Mouse (Mus musculus) ES-E14 (cell line): Measurements from ENCODE around the gene Nup160. TPM values are rescaled to one million over a fixed set of nuclear protein-coding genes. Genes with fewer than 3 reads are reported as not detected.

Experiments used
- DNase-seq: peaks from one replicate; pipeline ENCODE4 v3.0.0-alpha.2; 2013; ENCODE audit warnings: low read depth, low spot score
- H3K27ac ChIP-seq: 2 replicates; pipeline ENCODE4 v1.5.1; 2012; ENCODE audit warnings: low read depth, mild to moderate bottlenecking, low read length, moderate library complexity, mixed read lengths; ENCODE audit not compliant: poor library complexity, insufficient read depth, severe bottlenecking
- H3K36me3 ChIP-seq: 2 replicates; pipeline ENCODE4 v1.6.1; 2012; ENCODE audit warnings: mild to moderate bottlenecking, low read length, moderate library complexity, mixed read lengths; ENCODE audit not compliant: control insufficient read depth, poor library complexity, insufficient read depth, severe bottlenecking
- H3K4me1 ChIP-seq, 2 experiments: fragments of 150-350 bp in 1 of 2; sonication (generic) in 1 of 2; 2 replicates each; pipeline ENCODE4 v1.6.1; 2012; ENCODE audit warnings: low read length in 2 of 2, mild to moderate bottlenecking in 1 of 2, mixed read lengths in 1 of 2; ENCODE audit not compliant: control insufficient read depth in 2 of 2, insufficient read depth in 2 of 2, poor library complexity in 1 of 2
- H3K4me3 ChIP-seq, 2 experiments: fragments of 150-350 bp in 1 of 2; sonication (generic) in 1 of 2; 2 replicates each; pipeline ENCODE4 v1.5.1; 2012; ENCODE audit warnings: low read length in 2 of 2, low read depth in 1 of 2, mild to moderate bottlenecking in 1 of 2, mixed read lengths in 1 of 2; ENCODE audit not compliant: insufficient read depth in 1 of 2, poor library complexity in 1 of 2, severe bottlenecking in 1 of 2
- H3K9ac ChIP-seq: 2 replicates; pipeline ENCODE4 v1.6.1; 2012; ENCODE audit warnings: low read depth, mild to moderate bottlenecking, low read length, mixed read lengths; ENCODE audit not compliant: poor library complexity, insufficient read depth, severe bottlenecking
- H3K9me3 ChIP-seq: fragments of 150-350 bp; sonication (generic); 2 replicates; pipeline ENCODE4 v1.6.1; 2012; ENCODE audit warnings: low read depth, mild to moderate bottlenecking, low read length; ENCODE audit not compliant: control insufficient read depth, insufficient read depth
- CHD2 ChIP-seq: IDR thresholded peaks from 2 replicates; pipeline ENCODE4 v1.6.1; 2014; ENCODE audit warnings: mild to moderate bottlenecking, low read depth, low read length, inconsistent platforms
- HCFC1 ChIP-seq: IDR thresholded peaks from 2 replicates; pipeline ENCODE4 v1.6.1; 2012; ENCODE audit warnings: low read length, inconsistent platforms, borderline replicate concordance; ENCODE audit not compliant: insufficient read depth
- MAFK ChIP-seq: IDR thresholded peaks from 2 replicates; pipeline ENCODE4 v1.6.1; 2014; ENCODE audit warnings: mild to moderate bottlenecking, low read depth, low read length, inconsistent platforms; ENCODE audit not compliant: insufficient read depth
- ZC3H11A ChIP-seq: IDR thresholded peaks from 2 replicates; pipeline ENCODE4 v1.6.1; 2012; ENCODE audit warnings: low read depth, mild to moderate bottlenecking, inconsistent platforms, low read length, borderline replicate concordance
- ZNF384 ChIP-seq: IDR thresholded peaks from 2 replicates; pipeline ENCODE4 v1.6.1; 2012; ENCODE audit warnings: low read depth, low read length, inconsistent platforms
- in situ Hi-C, 2 experiments: fragments of 600-800 bp; cut with MboI; formaldehyde crosslinking; loops; one replicate each; pipeline ENCODE4 v1.15.1; 2025; ENCODE audit warnings: low sequenced_read_pairs in 2 of 2, inconsistent platforms in 1 of 2; ENCODE audit not compliant: unreplicated experiment in 2 of 2
- total RNA-seq: library from RNA; depleted of rRNA; stranded (reverse); fragments of 300-350 nt; gene quantifications from 2 replicates; pipeline ENCODE4 v1.2.3, GENCODE M21; 2012

The Nup160 gene
- total RNA-seq, 1 experiment, result 72.6 TPM

DNA sequence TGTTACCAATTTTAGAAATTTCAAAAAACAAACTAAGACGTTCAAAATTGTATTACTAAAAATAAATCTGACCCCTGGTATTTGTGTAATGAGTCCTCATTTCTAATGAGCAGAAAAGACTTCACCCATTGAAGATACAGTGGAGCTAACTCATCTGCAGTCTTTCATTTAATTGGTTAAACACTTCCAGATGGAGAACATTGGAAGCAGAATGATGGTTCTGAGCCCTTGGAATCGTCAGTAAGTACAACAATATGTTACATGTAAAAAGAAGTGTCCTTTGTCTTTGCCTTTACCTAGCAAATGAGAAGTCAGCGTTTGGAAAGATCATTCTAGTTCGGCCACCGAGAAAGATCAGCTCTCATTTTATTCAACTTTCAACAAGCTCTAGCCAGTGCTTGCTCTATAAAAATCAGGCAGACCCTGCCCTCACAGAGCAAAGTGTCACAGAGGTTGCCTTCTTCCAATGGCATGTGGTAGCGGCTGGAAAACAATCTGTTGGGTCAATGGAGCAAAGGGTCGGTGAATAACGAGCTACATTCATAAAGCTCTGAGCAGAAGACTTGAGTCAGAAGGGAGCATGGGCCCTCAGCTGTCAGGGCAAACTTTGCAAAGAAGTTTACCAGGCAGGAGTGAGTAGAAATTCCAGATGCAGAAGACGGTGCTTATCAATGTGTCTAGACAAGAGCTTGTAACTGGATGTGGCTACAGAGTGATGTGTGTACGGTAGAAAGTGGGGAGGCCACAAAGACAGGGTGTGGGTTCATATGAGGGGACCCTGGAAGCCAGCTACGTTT lies 10.2 kb upstream of the Nup160 start:
- Histone ChIP-seq H3K4me3 (no peak overlapping the region), H3K27ac (no peak overlapping the region), H3K36me3 (no peaks in the 10 kb centered on the region), H3K4me1 (0 out of 4 replicates have a peak, but pooled peaks cover 0 to 2% of the 10 kb centered on the region in 2 experiments), H3K9ac (no peak overlapping the region), H3K9me3 (no peaks in the 10 kb centered on the region)
- DNase-seq, result no peak
- in situ Hi-C loops, result no loop called here
- TF ChIP-seq HCFC1 (no peak), MAFK (no peak), ZC3H11A (no peak), CHD2 (no peak), ZNF384 (no peak)

DNA sequence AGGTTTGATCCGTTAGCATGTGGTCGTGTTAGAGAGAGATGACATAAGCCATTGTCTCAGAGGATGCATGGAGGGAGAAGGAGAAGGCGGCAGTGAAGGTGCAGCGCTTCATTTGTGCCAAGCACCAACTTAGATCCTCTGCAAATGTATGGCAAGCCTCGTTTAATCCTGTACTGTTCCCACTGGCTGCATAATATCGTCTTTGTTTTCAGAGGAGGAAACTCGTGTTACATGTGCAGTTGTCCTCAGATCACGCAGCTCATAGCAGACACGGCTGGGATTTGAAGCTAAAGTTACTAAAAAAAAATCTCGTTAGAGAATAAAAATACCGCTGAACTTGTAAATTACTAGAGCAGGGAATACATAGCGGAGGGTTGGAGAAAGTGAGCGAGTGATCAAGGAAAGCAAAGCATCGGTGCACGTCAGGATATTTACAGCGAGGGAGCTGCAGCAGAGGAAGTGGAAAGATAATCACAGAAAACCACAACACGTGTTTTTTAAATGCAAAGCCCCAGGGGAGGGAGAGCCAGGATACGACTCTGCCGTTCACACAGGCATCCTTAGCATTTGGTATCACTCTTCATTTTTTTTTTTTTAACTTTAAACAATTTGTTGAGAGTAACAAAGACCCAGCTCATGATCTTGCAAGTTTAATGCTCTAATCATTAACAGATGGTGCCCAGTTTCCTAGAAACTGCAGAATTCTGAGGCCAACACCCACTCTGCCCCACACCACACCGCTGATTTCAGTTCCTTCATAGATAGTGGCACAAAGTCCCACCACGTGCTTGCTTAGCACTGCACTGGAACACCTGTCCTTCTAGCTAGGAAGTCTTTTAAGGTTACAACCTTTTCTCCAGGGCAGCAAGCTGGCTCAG lies 9.4 kb upstream of the Nup160 start:
- Histone ChIP-seq H3K9ac (no peak overlapping the region), H3K4me1 (0 out of 4 replicates have a peak, but pooled peaks cover 0 to 2% of the 10 kb centered on the region in 2 experiments), H3K9me3 (no peaks in the 10 kb centered on the region), H3K4me3 (no peak overlapping the region), H3K27ac (no peak overlapping the region), H3K36me3 (no peaks in the 10 kb centered on the region)
- in situ Hi-C loops, result no loop called here
- no peak for DNase-seq
- no peak for TF ChIP-seq MAFK
- TF ChIP-seq CHD2, result no peak
- TF ChIP-seq ZC3H11A, result no peak
- TF ChIP-seq HCFC1, result no peak
- no peak for TF ChIP-seq ZNF384

DNA sequence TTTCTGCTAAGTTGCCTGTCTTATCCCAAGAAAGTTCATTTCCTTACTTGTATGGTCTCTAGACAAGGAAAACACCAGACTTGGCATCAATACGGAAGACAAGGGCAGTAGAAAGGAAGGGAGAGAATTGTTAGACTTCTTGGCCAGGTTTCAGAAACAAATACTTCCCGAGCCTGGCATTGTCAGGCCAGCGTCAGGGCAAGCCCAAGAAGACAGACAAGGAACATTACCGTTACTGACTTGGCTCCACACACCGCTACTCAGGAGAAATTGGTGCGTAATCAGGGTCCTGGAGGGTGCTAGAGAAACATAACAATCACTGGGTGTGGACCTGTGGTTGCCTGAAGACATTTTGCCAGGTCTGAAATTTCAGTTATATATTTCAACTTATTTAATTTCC lies 6.7 kb upstream of the Nup160 start:
- TF ChIP-seq ZC3H11A (no peak), ZNF384 (no peak), HCFC1 (no peak), MAFK (no peak), CHD2 (no peak)
- DNase-seq, result no peak
- Histone ChIP-seq H3K9me3 (no peaks in the 10 kb centered on the region), H3K4me1 (0 out of 4 replicates have a peak, but pooled peaks cover 0 to 2% of the 10 kb centered on the region in 2 experiments), H3K27ac (no peak overlapping the region), H3K4me3 (no peak overlapping the region), H3K9ac (no peak overlapping the region), H3K36me3 (no peaks in the 10 kb centered on the region)
- in situ Hi-C loops, result loop anchor here in 1 of 2 experiments (10.0 kb wide), 1 partner anchor 186 kb away; no protein-coding TSS in a partner anchor

DNA sequence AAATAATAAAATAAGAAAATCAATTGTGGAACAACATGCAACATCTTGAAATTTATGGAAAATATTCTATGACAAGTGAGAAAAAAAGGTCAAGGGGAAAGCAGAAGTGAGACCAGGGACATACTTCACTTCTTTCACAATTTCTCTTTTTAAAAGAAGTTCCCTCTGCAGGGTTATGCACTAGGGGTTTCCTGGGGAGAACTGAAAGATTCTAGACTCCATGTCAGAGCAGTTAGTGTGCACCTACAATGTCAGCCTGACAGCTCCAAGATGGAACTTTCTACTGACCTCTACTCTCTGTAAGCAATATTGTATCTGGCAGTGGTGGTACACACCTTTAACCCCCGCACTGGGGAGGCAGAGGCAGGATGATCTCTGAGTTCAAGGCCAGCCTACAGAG lies 3.7 kb upstream of the Nup160 start:
- H3K4me1 ChIP-seq, result no peaks in the 10 kb centered on the region
- H3K27ac ChIP-seq, result no peak overlapping the region
- H3K9ac ChIP-seq, result no peak overlapping the region
- DNase-seq, result no peak
- H3K4me3 ChIP-seq, result no peak overlapping the region
- in situ Hi-C loops, result loop anchor here in 1 of 2 experiments (10.0 kb wide), 1 partner anchor 189 kb away; no protein-coding TSS in a partner anchor
- TF ChIP-seq HCFC1 (no peak), ZC3H11A (no peak), CHD2 (no peak), ZNF384 (no peak), MAFK (no peak)
- H3K9me3 ChIP-seq, result no peaks in the 10 kb centered on the region
- no peaks in the 10 kb centered on the region for H3K36me3 ChIP-seq
